Mouse (Mus musculus): ENCODE measurements around the gene Otud4.

Otud4 gene

DNA sequence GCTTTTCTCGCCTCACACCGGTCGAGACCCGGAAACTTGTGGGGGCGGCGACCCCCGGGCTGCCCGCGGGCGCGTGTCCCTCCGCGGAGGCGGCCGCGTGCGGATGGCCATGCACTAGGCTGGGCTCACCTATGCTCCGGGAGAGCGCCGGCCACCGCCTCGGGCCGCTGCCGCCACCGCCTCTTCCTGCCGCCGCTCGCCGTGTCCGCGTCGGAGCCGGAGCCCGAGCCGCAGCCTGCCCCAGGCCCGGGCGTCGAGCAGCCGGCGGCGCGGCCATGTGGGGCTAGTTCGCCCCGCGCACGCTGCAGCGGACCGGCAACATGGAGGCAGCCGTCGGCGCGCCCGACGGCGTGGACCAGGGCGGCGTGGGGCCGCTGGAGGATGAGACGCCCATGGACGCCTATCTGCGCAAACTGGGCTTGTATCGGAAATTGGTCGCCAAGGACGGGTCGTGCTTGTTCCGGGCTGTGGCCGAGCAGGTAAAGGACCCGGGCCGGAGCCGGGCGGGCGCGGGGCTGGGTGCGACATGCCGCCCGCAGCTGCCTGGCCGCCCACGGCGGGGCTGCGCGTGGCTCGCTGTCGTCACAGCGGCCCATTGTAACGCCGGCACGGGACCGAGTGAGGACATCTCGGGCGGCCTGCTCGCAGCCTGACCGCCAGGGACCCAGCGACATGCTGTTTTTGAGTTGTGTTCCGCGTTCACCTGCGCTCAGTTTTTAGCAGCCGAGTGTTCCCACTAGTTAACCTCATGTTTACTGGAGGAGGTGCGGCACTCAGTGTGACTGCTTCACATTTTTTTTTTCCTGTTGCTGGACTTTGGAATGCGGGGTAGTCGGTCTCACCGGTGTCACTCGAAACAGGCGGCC lies at the start of gene Otud4:
Otud4 (plus strand) TSS at position 33 of the 866 bp plus-strand sequence.
- DNase-seq (ENCODE audit: low read depth, low spot score) = peak; percentile 73

DNA sequence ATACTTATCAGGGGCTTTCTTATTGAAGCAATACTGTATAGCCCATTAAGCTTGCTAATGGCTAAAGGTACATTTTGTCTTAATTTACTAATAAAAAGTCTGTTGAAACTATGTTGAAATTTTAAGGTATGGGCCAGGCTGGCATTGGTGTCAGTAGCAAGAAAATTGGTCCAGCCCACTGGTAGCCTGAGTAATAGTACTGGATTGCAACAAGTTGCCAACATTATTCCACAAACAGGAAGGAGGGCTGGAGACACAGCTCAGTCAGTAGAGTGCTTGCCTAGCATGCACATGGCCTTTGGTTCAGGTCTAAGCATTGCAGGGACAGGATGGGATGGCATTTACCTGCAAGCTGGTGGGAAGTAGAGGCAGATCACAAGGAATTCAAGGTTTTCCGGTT lies 38.5 kb upstream of the Otud4 start:
- no peak for DNase-seq (ENCODE audit: low read depth, low spot score)

DNA sequence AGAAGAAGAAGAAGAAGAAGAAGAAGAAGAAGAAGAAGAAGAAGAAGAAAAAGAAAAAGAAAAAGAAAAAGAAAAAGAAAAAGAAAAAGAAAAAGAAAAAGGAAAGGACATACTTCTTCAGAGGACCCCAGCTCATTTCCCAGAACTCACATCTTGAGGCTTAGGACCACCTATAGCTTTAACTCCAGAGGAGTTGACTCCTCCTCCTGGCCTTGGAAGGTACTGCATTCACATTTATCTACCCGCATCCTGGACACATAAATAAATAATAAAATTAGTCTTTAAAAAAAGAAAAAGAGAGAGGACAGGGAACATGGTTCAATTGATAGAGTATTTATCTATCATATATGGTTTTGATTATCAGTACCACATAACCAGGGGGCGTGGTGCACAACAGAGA lies 36.2 kb upstream of the Otud4 start:
- peak; percentile 11 for DNase-seq (ENCODE audit: low read depth, low spot score)

DNA sequence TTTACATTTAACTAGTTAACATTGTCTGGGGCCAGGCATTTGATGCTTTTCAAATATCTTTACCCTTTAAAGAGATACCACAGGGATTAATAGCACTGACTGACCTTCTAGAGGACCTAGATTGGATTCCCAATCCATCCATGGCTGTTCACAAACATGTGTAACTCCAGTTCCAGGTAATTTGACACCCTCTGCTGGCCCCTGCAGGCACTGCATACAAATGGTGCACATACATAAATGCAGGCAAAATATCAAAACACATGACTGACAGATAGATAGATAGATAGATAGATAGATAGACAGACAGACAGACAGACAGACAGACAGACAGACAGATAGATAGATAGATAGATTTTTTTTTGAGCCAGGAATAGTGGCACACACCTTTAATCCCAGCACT lies 33.2 kb upstream of the Otud4 start:
- no peak for DNase-seq (ENCODE audit: low read depth, low spot score)

DNA sequence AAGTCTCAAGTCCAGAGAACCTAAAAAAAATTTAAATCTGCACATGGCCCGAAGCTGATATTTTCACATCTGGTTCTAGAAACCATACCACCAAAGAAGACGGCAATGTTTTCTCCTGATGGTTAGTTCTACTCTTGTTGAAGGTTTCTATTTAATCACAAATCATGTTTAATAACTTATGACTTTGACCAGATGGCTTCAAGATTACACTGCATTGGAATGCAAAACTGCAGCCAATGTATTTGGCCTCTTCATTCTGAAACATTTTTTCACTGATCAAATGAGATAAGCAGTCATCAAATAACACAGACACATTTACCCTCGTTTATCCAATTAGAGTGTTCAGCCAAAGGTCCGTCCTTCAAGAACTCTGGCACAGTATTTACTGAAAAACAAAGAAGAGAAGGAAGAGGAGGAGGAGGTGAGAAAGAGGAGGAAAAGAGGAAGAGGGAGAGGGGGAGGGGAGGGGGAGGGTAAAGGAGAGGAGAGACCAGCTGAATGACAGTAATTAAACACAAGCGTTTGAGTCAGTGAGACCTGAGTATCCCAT lies 32.6 kb upstream of the Otud4 start:
- DNase-seq (ENCODE audit: low read depth, low spot score) = no peak

DNA sequence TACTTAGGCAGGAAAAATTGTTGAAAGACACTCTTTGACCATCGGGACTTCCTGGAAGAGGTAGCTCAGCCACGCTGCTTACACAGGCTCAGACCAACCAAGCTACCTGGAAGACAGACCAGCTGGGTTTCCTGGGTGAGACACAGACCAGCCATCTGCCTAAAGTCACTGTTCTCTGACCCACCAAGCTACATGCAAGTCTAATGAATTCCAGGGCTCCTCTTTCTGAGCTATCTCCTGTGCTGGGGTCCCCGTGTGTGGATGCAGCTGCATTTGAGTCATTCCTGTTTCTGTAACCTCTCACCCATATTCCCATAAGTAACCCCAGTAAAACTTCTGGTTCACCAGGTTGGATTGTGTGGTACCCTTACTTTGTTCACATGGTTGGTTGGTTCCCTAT lies 30.7 kb upstream of the Otud4 start:
- DNase-seq (ENCODE audit: low read depth, low spot score) = no peak

DNA sequence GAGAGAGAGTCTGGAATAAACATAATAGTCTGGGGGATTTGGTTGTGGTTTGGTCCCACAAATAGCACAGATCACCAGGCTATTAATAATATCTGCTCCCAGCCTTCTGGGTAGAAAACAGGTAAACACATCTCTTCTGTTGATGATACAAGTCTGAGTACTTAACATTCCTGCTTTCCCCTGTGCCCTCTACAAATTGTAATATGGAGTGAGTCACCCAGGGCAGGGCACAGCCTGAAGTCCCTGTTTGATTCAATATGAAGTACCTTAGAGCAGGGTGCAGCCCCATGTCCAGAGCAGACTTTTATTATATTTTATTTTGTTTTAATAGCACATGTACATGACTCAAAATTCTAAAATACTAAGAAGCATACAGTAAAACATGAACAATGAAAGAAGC lies 29.1 kb upstream of the Otud4 start:
- no peak for DNase-seq (ENCODE audit: low read depth, low spot score)

DNA sequence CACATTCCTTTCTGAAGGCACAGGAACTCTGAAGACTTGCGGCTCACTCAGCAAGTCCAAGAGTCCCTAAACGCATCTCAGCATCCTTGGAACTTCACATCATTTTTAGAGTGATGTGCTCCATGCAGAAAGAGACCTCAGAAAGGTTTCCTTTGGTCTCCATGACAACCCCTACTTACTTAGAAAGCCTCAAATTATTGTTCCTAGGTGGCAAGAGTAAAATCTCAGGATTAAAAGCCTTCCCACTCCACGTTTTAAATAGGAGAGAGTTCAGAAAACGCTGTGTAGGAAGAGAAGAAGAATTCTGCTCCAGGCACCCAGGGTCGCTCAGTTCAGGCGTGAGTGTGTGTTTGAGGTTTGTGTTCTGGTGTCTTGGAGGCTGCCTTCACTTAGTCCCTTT lies 27.1 kb upstream of the Otud4 start:
- no peak for DNase-seq (ENCODE audit: low read depth, low spot score)

DNA sequence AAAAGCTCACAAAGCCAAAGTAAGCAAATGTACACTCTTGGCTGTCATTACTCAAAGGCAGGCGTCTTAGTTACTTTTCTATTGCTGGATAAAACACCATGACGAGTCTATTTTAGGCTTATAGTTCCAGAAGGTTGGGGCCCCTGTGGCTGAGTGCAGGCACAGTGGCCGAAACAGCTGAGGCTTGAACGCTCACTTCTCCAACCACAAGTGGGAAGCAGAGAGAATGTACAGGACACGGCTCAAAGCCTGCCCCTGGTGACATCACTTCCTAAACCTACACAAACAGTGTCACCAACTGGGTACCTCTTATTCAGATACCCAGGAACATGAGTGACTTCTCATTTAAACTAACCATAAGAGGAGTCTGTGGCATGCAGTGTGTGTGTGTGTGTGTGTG lies 26.5 kb upstream of the Otud4 start:
- DNase-seq (ENCODE audit: low read depth, low spot score) = no peak

DNA sequence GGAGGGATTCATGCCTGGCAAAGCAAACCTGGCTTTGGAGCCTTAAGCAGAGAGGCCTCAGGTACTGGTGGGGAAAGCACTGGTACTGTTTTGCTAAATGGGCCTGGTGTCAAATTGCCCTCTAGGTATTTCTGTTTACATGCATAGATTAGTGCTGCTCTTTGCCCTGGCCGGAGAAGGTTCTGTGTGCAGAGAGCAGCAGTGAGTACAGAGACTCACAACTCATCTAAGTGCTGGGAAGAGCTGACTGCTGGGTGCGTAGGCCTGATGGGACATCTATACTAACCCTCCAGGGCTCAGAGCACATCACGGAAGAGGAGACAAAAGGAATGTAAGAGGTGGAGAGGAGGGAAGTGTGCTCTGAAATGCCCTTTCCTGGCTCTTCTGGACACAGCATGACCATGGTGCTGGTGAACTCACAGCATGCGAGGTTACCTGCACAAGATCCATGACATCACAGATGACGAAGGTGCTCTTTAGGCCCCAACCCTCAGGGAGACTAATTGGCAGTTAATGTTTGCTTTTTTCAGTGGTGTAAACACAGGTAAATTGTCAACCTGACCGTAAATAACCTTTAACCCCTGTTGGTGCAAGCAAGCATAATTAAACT lies 23.6 kb upstream of the Otud4 start:
- no peak for DNase-seq (ENCODE audit: low read depth, low spot score)

DNA sequence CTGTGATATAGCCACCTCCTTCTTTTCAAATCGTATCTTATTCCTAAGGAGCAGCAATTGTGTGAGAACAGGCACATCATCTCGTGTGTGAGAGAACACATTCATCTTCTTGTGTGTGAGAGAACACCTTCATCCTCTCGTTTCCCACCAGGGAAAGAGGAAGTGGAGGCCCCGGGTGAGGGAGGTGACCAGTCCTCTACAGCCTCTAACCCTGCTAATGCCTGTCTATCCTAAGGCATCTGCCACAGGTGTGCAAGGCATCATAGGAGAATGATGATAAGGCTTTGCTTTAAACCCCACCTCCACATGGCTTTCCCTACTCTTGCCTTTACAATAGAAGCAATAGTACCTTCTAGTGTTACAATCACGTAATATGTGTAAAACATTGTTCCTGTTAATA lies 20.5 kb upstream of the Otud4 start:
- DNase-seq (ENCODE audit: low read depth, low spot score) = no peak

DNA sequence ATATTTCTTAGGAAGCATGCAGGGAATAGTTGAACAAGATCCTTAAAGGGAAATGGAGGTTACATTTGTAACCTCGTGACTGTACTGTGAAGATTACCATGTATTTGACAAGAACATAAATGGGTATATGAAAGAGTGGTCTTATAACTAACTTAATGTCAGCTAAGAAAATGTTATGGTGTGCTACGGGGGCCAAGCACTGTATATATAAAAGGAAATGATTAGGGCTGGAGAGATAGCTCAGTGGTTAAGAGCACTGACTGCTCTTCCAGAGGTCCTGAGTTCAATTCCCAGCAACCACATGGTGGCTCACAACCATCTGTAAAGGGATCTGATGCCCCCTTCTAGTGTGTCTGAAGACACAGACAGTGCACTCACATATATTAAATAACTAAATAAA lies 20.1 kb upstream of the Otud4 start:
- DNase-seq (ENCODE audit: low read depth, low spot score) = no peak

DNA sequence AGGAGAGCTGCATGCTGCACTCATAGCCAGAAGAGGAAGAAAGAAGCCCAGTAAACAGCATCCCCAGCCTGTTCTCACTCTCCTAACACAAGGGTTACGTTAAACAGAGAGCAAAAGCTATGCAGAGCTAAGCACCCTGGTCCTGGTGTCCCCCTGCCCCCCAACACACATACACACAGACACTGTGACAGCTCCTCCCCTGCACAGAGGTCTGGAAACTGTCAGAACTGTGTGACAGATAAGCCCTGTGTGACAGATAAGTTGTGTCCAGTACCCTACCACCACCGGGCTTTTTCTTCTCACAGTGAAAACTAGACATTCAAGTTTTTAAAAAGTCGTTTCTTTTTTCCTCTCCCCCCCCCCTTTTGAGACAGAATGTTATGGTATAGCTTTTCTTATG lies 19.4 kb upstream of the Otud4 start:
- no peak for DNase-seq (ENCODE audit: low read depth, low spot score)

DNA sequence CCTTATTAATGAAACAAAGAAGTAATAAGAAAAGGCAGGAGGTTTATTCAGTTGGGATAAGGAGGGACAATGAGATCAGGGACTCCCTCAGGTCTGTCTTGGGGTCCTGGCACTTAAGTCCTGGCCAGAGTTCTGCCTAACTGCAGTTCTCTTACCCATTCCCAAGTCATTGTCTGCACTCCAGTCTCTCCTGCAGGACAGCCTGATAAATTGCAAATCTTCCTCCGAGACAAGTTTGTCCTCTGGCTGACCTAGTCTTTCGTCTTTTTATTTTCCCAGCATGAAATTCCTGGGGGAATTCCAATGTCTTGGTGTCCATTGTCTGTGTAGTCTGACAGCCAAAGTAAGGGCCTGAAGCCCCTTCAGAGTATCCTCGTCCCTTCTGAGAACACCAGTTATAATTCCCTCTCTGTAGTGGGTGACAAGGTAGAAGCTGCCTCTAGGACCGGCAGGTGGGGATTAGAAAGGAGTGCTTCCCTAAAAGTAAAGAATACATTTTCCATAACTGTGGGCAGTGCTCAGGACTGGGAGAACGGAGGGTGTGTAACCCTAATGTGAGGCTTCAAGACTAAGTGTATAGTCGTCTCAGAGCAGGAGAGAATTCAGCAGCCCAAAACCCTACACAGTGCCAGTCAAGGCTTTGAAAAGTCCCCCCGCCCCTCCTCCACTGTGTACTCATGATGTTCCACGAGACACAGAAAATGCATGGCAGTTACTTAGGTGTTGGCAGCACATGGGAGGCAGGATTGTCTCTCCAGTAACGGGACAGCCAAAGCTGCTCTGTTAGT lies 18.7 kb upstream of the Otud4 start:
- DNase-seq (ENCODE audit: low read depth, low spot score) = no peak

DNA sequence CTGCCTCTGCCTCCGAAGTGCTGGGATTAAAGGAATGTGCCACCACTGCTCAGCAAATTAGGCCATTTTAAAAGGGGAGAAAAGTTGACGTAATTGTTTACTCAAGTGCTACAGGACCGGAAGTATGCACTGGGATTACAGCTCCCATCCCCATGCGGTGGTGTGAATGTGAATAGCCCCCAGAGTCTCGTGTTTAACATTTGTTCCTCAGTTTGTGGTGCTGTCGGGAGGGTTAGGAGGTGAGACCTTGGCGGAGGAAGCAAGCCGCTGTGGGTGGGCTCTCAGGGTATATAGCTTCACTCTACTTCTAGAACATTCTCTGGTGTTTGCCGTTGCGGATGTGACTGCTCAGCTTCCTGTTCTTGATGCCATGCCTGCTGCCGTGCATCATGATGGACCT lies 17.1 kb upstream of the Otud4 start:
- no peak for DNase-seq (ENCODE audit: low read depth, low spot score)

DNA sequence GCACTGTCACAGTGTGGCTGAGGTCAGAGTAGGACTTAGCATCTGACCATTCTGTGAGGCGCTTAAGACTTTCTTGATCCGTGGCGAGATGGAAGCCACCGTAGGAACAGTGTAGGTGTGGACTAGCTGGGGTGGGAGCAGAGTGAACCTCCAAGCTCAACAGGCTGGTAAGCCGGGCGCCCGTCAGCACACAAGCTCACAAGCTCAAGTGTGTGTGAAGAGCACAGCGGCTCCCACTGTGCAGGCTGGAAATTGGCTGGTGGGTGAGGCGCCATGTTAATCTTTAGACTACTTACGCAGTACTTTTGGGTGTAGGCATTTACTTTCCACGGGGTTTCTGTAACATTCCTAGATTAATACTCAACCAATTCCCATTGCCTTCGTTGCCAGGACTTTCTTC lies 16.1 kb upstream of the Otud4 start:
- no peak for DNase-seq (ENCODE audit: low read depth, low spot score)

DNA sequence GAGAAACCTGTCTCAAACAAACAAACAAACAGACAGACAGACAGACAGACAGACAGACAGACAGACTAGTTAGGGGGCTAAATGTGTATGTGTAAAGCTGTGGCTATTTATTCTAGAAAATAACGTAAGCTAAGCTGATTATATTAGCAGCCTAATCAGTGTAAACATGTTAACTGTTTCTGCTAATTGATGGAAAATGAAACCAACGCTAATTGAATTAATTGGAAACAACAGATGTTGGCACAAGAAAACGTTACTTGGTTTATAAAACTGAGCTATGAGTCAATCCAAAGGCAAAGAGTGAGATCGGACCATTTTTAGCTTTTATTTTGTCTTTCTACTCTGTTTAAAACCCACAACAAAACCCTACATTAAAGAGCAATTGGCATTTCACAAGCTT lies 15.0 kb upstream of the Otud4 start:
- no peak for DNase-seq (ENCODE audit: low read depth, low spot score)

DNA sequence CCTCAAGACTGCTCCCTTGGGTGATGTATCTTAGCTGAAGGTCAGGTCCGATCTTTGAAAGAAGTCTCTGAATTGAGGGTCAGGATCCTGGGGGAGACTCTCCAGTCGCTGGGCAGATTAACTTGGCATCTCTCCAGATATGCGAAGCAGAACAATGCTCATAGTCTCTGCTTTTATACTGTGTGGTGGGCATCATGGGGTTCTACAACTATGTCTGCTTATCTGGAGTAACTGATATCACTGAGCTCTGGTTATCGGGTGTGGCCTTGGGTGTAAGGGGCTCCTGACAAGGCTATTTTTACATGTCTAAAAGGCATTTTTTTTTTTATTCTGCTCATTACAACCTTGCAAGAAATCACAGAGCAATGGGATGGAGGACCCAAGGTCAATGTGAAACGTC lies 13.2 kb upstream of the Otud4 start:
- no peak for DNase-seq (ENCODE audit: low read depth, low spot score)

DNA sequence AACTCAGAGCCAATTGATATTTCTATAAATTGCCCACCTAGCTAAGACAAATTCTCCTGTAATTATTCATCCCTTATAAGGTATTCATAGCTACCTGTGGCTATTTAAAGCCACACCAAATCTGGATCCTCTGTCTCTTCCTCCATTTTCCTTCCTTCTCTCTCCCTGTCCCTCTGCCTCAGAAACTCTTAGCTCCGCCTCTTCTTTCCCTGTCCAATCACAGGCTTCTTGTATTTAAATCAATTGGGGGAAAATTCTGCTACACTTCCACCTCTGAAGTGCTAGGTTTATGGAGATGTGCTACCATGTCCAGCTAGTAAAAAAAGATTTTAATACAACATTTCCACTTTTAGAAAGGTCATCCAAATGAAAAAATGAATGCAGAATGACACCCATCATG lies 3.9 kb upstream of the Otud4 start:
- DNase-seq (ENCODE audit: low read depth, low spot score) = no peak

DNA sequence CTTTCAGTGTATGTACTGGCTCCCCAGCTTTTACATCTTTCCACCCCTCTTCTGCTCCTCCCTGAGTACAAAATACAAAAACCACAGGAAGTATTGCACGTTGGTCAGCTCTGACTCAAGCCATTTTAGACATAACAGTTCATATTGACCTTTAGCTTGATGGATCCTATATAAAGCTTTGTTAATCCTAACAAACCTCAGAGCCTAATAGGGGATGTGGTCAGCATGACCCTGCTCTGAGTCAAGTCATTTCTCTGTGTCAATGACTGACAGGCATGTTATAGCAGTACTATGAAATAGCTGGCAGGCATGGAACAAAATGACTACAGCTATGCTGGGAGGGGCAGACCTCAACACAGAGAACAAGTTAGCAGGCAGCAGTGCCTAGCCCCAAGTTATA lies 3.3 kb upstream of the Otud4 start:
- no peak for DNase-seq (ENCODE audit: low read depth, low spot score)

DNA sequence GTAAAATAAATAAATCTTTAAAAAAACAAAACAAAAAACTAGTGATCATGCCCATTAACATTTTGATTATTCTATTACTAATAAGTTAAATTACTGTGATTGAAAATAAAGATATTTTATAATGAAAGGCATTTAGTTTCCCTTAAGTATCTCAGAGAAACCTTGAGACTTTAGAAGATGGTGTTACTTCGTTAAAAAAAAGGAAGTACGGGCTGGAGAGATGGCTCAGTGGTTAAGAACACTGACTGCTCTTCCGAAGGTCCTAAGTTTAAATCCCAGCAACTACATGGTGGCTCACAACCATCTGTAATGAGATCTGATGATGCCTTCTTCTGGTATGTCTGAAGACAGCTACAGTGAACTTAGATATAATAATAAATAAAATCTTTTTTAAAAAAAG lies 2.2 kb upstream of the Otud4 start:
- no peak for DNase-seq (ENCODE audit: low read depth, low spot score)

DNA sequence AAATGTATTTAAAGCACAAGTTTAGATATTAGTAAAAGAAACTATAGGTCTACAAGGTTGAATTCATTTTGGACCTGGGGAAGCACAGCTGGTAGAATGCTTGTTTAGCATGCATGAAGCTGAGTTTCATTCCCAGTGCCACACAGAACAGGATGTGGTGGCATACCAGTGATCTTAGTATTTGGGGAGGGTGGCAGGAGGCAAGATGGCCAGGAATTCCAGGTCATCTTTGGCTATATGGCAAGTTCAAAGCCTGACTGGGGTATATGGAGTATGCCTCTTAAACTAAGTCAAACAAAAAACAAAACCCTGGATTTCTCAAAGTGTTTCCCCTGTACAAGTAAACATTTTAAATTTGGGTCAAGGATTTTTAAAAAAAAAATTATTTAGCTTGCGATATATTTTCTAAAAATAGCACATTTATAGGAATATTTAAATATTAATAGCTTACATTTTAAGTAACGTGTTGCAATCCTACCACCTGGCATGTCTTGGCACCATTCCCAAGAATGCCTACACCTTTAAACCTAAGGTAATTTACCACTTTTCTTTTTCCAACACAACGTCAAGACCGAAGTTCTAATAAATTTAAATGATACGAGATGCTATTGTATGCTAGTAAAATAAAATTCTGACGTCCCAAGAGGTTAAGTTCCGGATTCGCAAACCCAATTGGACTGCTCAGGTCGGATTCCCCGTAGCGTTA lies 1.3 kb upstream of the Otud4 start:
- peak; percentile 7 for DNase-seq (ENCODE audit: low read depth, low spot score)

Measured in CD4-positive helper T cell, adult 2 months (primary cell).